Mouse (Mus musculus) left cerebral cortex, adult 11 months (tissue): ENCODE results near the gene Wdr5b.

Experiments used
- DNase-seq: peaks from one replicate; pipeline ENCODE4 v3.0.0; 2022; ENCODE audit warnings: low spot score

The Wdr5b gene

GRCm38 (mm10) chr16:36071071-36071449, 30.1 kb downstream of the Wdr5b start:
- DNase-seq = no peak

GRCm38 (mm10) chr16:36071450-36072379, 30.7 kb downstream of the Wdr5b start, which contains the start of the genes Fam162a and Ccdc58:
Fam162a (minus strand) TSS chr16:36071594.
Ccdc58 (plus strand) TSS chr16:36071685.
- peak; percentile 88 for DNase-seq

GRCm38 (mm10) chr16:36072410-36073011, 31.5 kb downstream of the Wdr5b start:
- DNase-seq = no peak

GRCm38 (mm10) chr16:36074772-36075171, 33.8 kb downstream of the Wdr5b start:
- no peak for DNase-seq

- DNase-seq = no peak
Measured at GRCm38 (mm10) chr16:36079916-36080315, 38.9 kb downstream of the Wdr5b start.

- DNase-seq = no peak
Measured at GRCm38 (mm10) chr16:36087846-36088245, 46.9 kb downstream of the Wdr5b start.

GRCm38 (mm10) chr16:36089065-36089464, 48.1 kb downstream of the Wdr5b start:
- DNase-seq = no peak

- no peak for DNase-seq
Measured at GRCm38 (mm10) chr16:36089850-36090616, 49.0 kb downstream of the Wdr5b start.

- DNase-seq = no peak
Measured at GRCm38 (mm10) chr16:36090785-36091509, 50.0 kb downstream of the Wdr5b start.
